Mouse (Mus musculus) limb, embryonic 13.5 days (tissue): ENCODE data around the gene Lingo2. TPM values are rescaled to one million over a fixed set of nuclear protein-coding genes. Genes with fewer than 3 reads are reported as not detected.

ENCODE experiments used
- ATAC-seq: fragments of 200-750 bp; cut with Nextera tagmentation; 2 replicates; pipeline ENCODE4 v1.8.0; 2017; ENCODE audit warnings: low read depth, moderate number of reproducible peaks, moderate TSS enrichment; ENCODE audit not compliant: low FRiP score
- H3K27ac ChIP-seq: fragments of 300-500 bp; sonication (generic); 2 replicates; pipeline ENCODE4 v1.5.1; 2015; ENCODE audit warnings: inconsistent platforms, mild to moderate bottlenecking, moderate library complexity
- H3K27me3 ChIP-seq: fragments of 300-500 bp; sonication (generic); 2 replicates; pipeline ENCODE4 v1.6.1; 2015; ENCODE audit warnings: mild to moderate bottlenecking, inconsistent platforms
- H3K36me3 ChIP-seq: fragments of 300-500 bp; sonication (generic); 2 replicates; pipeline ENCODE4 v1.6.1; 2015; ENCODE audit warnings: inconsistent platforms, mild to moderate bottlenecking, moderate library complexity
- H3K4me1 ChIP-seq: fragments of 300-500 bp; sonication (generic); 2 replicates; pipeline ENCODE4 v1.6.1; 2015; ENCODE audit warnings: inconsistent platforms
- H3K4me2 ChIP-seq: fragments of 300-500 bp; sonication (generic); replicated peaks from 2 replicates; pipeline ENCODE4 v1.6.1; 2015; ENCODE audit warnings: inconsistent platforms, mild to moderate bottlenecking, moderate library complexity
- H3K4me3 ChIP-seq: fragments of 300-500 bp; sonication (generic); 2 replicates; pipeline ENCODE4 v1.5.1; 2015; ENCODE audit warnings: moderate library complexity, mild to moderate bottlenecking, inconsistent platforms
- H3K9ac ChIP-seq: fragments of 300-500 bp; sonication (generic); 2 replicates; pipeline ENCODE4 v1.6.1; 2015; ENCODE audit warnings: mild to moderate bottlenecking, inconsistent platforms
- H3K9me3 ChIP-seq: fragments of 300-500 bp; sonication (generic); 2 replicates; pipeline ENCODE4 v1.6.1; 2016; ENCODE audit warnings: inconsistent platforms
- WGBS: fragments of 180-500 bp; shearing (Covaris S2); methylation state at CpG from one replicate; pipeline ENCODE4 v1.1.7; 2015; 5-methylcytosine and 5-hydroxymethylcytosine counted together
- polyA plus RNA-seq: library from polyadenylated mRNA; unstranded; fragments of >200 nt; fragmentation: Nextera tagmentation; extraction: Ambion mirVana; gene quantifications from 2 replicates; pipeline ENCODE4 v1.2.1, GENCODE M21; 2015

Lingo2 gene
- polyA plus RNA-seq, 1 experiment from 2014 or later = 3.7 TPM

GRCm38 (mm10) chr4:35784255-35784921 is 1167.2 kb downstream of the Lingo2 start:
- Histone ChIP-seq H3K36me3 (no peaks in the 10 kb centered on the region), H3K9me3 (no peaks in the 10 kb centered on the region), H3K4me2 (no peak overlapping the region), H3K4me3 (no peak overlapping the region), H3K27ac (no peak overlapping the region), H3K4me1 (no peaks in the 10 kb centered on the region), H3K9ac (no peak overlapping the region), H3K27me3 (no peaks in the 10 kb centered on the region)
- ATAC-seq = no peak
- 82% methylated on average over 5 of the region's 5 CpGs for WGBS

- Histone ChIP-seq H3K9me3 (no peaks in the 10 kb centered on the region), H3K4me1 (no peaks in the 10 kb centered on the region), H3K4me3 (no peak overlapping the region), H3K27ac (no peak overlapping the region), H3K27me3 (no peaks in the 10 kb centered on the region), H3K36me3 (no peaks in the 10 kb centered on the region), H3K4me2 (no peak overlapping the region), H3K9ac (no peak overlapping the region)
- no peak for ATAC-seq
- WGBS = 83% methylated on average over 7 of the region's 7 CpGs
Observed at GRCm38 (mm10) chr4:35770810-35771209, 1180.7 kb downstream of the Lingo2 start.

- H3K36me3 ChIP-seq = no peaks in the 10 kb centered on the region
- H3K27ac ChIP-seq = no peak overlapping the region
- no peaks in the 10 kb centered on the region for H3K27me3 ChIP-seq
- no peak overlapping the region for H3K4me2 ChIP-seq
- no peaks in the 10 kb centered on the region for H3K4me1 ChIP-seq
- no peak for ATAC-seq
- no peak overlapping the region for H3K4me3 ChIP-seq
- H3K9me3 ChIP-seq = no peaks in the 10 kb centered on the region
- WGBS = 82% methylated on average over 6 of the region's 6 CpGs
- no peak overlapping the region for H3K9ac ChIP-seq
Observed at GRCm38 (mm10) chr4:35766905-35767304, 1184.6 kb downstream of the Lingo2 start.

- ATAC-seq = no peak
- H3K9me3 ChIP-seq = no peaks in the 10 kb centered on the region
- no peak overlapping the region for H3K4me3 ChIP-seq
Observed at GRCm38 (mm10) chr4:35761181-35761580, 1190.4 kb downstream of the Lingo2 start.

GRCm38 (mm10) chr4:35752121-35752860 is 1199.3 kb downstream of the Lingo2 start:
- Histone ChIP-seq H3K27me3 (no peaks in the 10 kb centered on the region), H3K27ac (no peak overlapping the region), H3K9me3 (no peaks in the 10 kb centered on the region), H3K9ac (no peak overlapping the region), H3K4me2 (no peak overlapping the region), H3K36me3 (no peaks in the 10 kb centered on the region), H3K4me1 (no peaks in the 10 kb centered on the region), H3K4me3 (no peak overlapping the region)
- WGBS = 72% methylated on average over 6 of the region's 6 CpGs
- ATAC-seq = no peak

More at GRCm38 (mm10) chr4:35761181-35761580, 1190.4 kb downstream of the Lingo2 start:
- H3K9ac ChIP-seq = no peak overlapping the region
- WGBS = 64% methylated on average over 5 of the region's 5 CpGs
- no peaks in the 10 kb centered on the region for H3K27me3 ChIP-seq
- no peak overlapping the region for H3K27ac ChIP-seq
- H3K4me2 ChIP-seq = no peak overlapping the region
- H3K36me3 ChIP-seq = no peaks in the 10 kb centered on the region
- H3K4me1 ChIP-seq = no peaks in the 10 kb centered on the region

GRCm38 (mm10) chr4:35746693-35747092 is 1204.9 kb downstream of the Lingo2 start:
- Histone ChIP-seq H3K27me3 (no peaks in the 10 kb centered on the region), H3K9ac (no peak overlapping the region), H3K4me3 (no peak overlapping the region), H3K9me3 (no peaks in the 10 kb centered on the region), H3K27ac (no peak overlapping the region), H3K4me2 (no peak overlapping the region), H3K36me3 (no peaks in the 10 kb centered on the region), H3K4me1 (no peaks in the 10 kb centered on the region)
- ATAC-seq = no peak
- WGBS = 79% methylated on average over 6 of the region's 6 CpGs

GRCm38 (mm10) chr4:35724774-35725173 is 1226.8 kb downstream of the Lingo2 start:
- no peaks in the 10 kb centered on the region for H3K4me1 ChIP-seq
- H3K9ac ChIP-seq = no peak overlapping the region
- 65% methylated on average over 1 of the region's 1 CpGs for WGBS
- no peak overlapping the region for H3K4me3 ChIP-seq
- no peaks in the 10 kb centered on the region for H3K27me3 ChIP-seq
- H3K4me2 ChIP-seq = no peak overlapping the region
- no peak for ATAC-seq
- H3K9me3 ChIP-seq = peaks cover 8% of the 10 kb centered on the region; the same call in 1 of the 2 replicates
- H3K27ac ChIP-seq = no peak overlapping the region
- H3K36me3 ChIP-seq = no peaks in the 10 kb centered on the region

GRCm38 (mm10) chr4:35704126-35704525 is 1247.4 kb downstream of the Lingo2 start:
- Histone ChIP-seq H3K4me3 (no peak overlapping the region), H3K27me3 (no peaks in the 10 kb centered on the region)
- 55% methylated on average over 2 of the region's 2 CpGs for WGBS

GRCm38 (mm10) chr4:35702661-35703060 is 1248.9 kb downstream of the Lingo2 start:
- H3K36me3 ChIP-seq = no peaks in the 10 kb centered on the region
- H3K4me3 ChIP-seq = no peak overlapping the region
- WGBS = 83% methylated on average over 1 of the region's 1 CpGs
- no peak overlapping the region for H3K9ac ChIP-seq
- H3K27me3 ChIP-seq = no peaks in the 10 kb centered on the region
- no peaks in the 10 kb centered on the region for H3K9me3 ChIP-seq
- H3K4me2 ChIP-seq = no peak overlapping the region
- H3K27ac ChIP-seq = no peak overlapping the region
- no peak for ATAC-seq
- H3K4me1 ChIP-seq = no peaks in the 10 kb centered on the region

More at GRCm38 (mm10) chr4:35704126-35704525, 1247.4 kb downstream of the Lingo2 start:
- ATAC-seq = no peak
- Histone ChIP-seq H3K27ac (no peak overlapping the region), H3K4me2 (no peak overlapping the region), H3K4me1 (no peaks in the 10 kb centered on the region), H3K9ac (no peak overlapping the region), H3K36me3 (no peaks in the 10 kb centered on the region), H3K9me3 (no peaks in the 10 kb centered on the region)

GRCm38 (mm10) chr4:35695137-35695522 is 1256.4 kb downstream of the Lingo2 start:
- H3K9me3 ChIP-seq = no peaks in the 10 kb centered on the region
- no peaks in the 10 kb centered on the region for H3K4me1 ChIP-seq
- no peaks in the 10 kb centered on the region for H3K36me3 ChIP-seq
- 76% methylated on average over 2 of the region's 2 CpGs for WGBS
- no peak overlapping the region for H3K27ac ChIP-seq
- no peaks in the 10 kb centered on the region for H3K27me3 ChIP-seq
- no peak overlapping the region for H3K9ac ChIP-seq
- H3K4me2 ChIP-seq = no peak overlapping the region
- no peak overlapping the region for H3K4me3 ChIP-seq
- no peak for ATAC-seq

- H3K9me3 ChIP-seq = no peaks in the 10 kb centered on the region
- WGBS = 87% methylated on average over 4 of the region's 4 CpGs
- no peaks in the 10 kb centered on the region for H3K4me1 ChIP-seq
- no peaks in the 10 kb centered on the region for H3K27me3 ChIP-seq
- H3K27ac ChIP-seq = no peak overlapping the region
- no peak overlapping the region for H3K4me3 ChIP-seq
- ATAC-seq = no peak
- no peak overlapping the region for H3K9ac ChIP-seq
- H3K36me3 ChIP-seq = no peaks in the 10 kb centered on the region
- H3K4me2 ChIP-seq = no peak overlapping the region
Observed at GRCm38 (mm10) chr4:35694360-35695136, 1257.0 kb downstream of the Lingo2 start.

GRCm38 (mm10) chr4:35690521-35690920 is 1261.0 kb downstream of the Lingo2 start:
- Histone ChIP-seq H3K36me3 (no peaks in the 10 kb centered on the region), H3K4me3 (no peak overlapping the region), H3K27ac (no peak overlapping the region), H3K27me3 (no peaks in the 10 kb centered on the region), H3K9me3 (no peaks in the 10 kb centered on the region), H3K4me1 (no peaks in the 10 kb centered on the region), H3K9ac (no peak overlapping the region), H3K4me2 (no peak overlapping the region)
- 86% methylated on average over 5 of the region's 5 CpGs for WGBS
- no peak for ATAC-seq
